Mouse (Mus musculus): Measurements from ENCODE around the gene Slc17a7.
A peak's percentile ranks its signal among the peaks of the same experiment; 100 is the strongest.

The Slc17a7 gene

GRCm38 (mm10) chr7:45154993-45155514 is 8.7 kb upstream of the Slc17a7 start:
- DNase-seq (ENCODE audit: low read depth) = peak; percentile 81

GRCm38 (mm10) chr7:45155590-45155989 is 8.2 kb upstream of the Slc17a7 start:
- peak; percentile 28 for DNase-seq (ENCODE audit: low read depth)

GRCm38 (mm10) chr7:45156206-45156605 is 7.5 kb upstream of the Slc17a7 start:
- no peak for DNase-seq (ENCODE audit: low read depth)

GRCm38 (mm10) chr7:45157459-45157858 is 6.3 kb upstream of the Slc17a7 start:
- no peak for DNase-seq (ENCODE audit: low read depth)

DNA sequence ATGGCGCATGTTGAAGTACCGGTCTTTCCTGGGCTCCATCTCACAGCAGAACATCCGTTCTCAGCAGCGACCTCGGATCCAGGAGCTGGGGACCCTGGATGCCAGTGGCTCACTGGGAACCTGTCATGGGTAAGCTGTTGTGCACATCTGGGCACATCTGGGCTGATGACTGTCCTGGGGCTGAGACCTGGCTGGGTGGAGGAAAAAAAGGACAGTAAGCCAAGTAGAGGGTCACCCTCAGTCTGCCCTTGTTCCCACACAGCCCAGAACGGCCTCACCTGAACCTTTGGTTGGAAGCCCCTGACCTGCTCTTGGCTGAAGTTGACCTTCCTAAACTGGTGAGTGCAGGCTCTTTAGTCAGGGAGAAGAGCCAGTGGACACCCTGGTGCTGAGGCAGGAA is 4.8 kb upstream of the Slc17a7 start:
- DNase-seq (ENCODE audit: low read depth) = no peak

- DNase-seq (ENCODE audit: low read depth) = no peak
These were observed 3.4 kb upstream of the Slc17a7 start for GRCm38 (mm10) chr7:45160316-45160800.

GRCm38 (mm10) chr7:45160866-45161265 is 2.9 kb upstream of the Slc17a7 start:
- DNase-seq (ENCODE audit: low read depth) = no peak

DNA sequence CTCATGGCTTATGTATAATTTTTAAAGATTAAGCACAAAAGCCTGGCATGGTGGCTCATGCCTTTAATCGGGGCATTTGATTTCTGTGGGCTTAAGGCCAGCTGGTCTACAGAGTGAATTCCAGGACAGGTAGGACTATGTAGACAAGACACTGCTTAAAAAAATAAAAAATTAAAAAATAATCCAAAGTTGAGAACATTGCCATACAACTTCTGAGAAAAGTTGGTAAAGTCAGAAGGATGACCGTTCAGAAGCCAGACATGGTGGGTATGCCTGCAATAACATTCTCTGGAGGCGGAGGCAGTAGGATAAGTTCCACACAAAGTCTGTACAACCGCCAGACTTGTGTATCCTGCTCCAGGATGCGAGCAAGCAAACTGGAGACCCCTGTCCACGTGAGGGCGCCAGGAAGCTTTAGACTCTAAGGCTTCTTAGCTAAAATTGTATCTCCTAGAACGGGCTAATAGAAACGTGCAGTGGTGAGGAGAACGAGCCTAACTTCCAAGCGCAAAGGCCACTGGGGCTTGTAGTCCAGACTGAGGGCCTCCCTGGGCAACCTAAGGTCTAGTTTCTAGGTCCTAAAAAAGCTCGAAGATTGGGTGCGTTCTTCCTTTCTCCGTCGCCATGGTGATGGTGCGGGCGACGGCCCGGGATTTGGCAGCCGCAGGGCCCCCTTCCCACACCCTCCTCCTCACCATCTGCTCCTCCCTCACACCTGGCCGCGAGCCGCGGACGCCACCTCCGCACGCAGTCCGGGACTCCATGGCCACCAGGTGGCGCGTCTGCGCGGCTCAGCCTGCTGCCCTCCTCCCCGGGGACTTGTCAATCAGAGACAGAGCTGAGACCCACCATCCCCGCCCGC is 1.9 kb upstream of the Slc17a7 start:
- DNase-seq (ENCODE audit: low read depth) = peak; percentile 91

DNA sequence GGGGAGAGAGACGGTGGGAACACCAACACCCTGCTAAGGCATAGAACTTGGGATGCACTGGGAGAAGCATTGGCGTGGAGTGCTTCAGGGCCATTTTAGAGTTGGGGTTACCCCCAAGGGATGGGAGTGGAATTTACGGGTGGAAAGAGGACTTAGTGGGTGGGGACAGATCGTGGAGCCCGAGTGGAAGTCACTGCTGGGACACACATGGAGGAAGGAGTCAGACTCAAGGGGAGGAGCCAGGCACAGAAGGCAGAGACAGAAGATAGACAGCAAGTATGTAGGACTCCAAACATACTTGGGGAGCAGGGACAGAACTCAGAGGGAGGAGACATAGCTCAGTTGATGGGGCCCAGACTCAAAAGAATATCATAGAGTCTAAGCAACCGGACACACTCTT is 1.2 kb upstream of the Slc17a7 start:
- no peak for DNase-seq (ENCODE audit: low read depth)

DNA sequence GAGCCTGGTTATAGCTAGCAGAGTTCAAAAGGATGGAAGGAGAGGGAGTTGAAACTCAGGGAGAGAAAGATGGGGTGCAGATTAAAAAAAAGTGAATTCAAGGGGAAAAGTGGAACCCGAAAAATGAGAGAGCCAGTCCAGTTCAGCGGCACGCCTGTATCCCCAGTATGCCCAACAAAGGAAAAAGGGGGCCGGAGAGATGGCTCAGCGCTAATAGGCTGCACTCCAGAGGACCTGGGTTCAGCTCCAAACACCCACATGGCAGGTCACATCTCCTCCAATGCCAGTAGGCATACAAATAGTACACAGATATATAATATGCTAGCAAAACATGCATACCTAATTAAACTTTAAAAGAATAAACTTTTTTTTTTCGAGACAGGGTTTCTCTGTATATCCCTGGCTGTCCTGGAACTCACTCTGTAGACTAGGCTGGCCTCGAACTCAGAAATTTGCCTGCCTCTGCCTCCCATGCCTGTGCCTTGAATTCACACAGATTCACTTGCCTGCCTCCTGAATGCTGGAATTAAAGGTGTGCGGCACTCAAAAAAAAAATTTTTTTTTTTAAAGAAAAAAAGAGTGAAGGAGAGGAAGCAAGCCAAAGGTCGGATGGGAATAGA is 643 bp upstream of the Slc17a7 start:
- no peak for DNase-seq (ENCODE audit: low read depth)

DNA sequence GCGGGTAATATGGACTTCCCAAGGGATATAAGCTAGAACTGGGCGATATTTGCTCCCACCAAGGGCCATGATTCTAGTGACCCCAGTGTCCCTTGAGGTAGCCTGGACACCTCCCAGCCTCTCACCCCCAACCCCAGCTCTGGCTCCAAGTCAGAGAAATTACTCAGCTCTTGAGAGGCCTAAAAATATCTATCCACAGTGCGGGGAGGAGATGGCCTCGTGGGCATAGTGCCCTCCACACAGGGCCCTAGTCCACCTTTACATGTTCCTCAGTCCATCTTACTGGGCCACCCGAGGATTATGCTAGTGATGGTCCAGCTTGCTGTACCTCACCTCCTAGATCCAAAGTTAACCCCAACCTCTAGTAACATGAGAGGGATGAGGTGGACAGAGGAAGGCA is 1.1 kb downstream of the Slc17a7 start:
- DNase-seq (ENCODE audit: low read depth) = no peak

GRCm38 (mm10) chr7:45165701-45166100 is 2.0 kb downstream of the Slc17a7 start:
- no peak for DNase-seq (ENCODE audit: low read depth)

DNA sequence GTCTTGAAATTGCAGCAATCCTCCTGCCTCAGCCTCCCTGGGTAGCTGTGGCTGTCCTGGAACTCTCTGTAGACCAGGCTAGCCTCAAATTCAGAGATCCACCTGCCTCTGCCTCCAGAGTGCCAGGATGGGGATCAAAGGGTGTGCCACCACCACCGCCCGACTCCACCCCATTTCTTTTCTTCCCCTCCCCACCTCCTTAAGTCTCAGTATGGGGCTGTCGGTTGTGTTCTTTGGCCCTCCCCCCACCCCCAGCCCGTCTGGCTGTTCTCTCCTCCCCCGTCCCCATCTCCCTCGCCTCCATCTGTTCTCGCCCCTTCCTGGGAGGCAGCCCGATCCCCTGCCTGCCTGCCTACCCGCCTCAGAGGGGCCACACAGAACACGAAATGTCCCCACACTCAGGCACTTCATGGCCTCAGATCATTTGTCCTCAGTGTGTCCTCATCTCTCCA is 3.2 kb downstream of the Slc17a7 start:
- no peak for DNase-seq (ENCODE audit: low read depth)

DNA sequence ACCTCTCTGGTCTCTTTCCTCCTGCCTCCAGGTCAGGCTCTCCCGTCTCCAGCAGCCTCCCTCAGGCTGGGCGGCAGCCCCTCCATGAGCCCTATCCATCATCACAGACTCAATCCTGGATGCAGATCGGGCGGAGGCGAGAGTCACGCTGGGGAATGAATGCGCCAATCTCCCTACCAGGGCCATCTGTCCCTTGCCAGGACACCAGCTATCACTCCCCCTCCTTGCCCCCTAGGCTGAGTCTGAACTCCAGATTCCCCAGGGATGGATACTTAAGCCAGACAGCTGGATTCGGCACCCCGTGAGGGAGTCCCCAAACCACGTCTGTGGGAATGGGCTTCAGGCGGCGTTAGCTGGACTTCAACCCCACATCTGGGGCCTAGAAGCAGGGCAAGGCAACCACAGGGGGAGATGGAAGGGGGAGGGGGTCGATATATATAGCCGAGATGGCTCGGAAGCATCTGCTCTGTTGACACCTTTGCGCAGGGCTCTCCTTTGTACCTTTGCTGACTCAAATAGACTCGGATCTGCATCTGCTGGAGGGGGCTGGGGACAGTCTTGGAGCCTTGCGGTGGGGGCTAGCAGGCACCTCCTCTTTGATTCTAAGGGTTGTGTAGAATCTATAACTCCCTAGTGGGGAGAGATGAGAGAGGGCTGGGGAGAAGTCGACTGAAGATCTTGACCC is 4.2 kb downstream of the Slc17a7 start:
- DNase-seq (ENCODE audit: low read depth) = no peak

DNA sequence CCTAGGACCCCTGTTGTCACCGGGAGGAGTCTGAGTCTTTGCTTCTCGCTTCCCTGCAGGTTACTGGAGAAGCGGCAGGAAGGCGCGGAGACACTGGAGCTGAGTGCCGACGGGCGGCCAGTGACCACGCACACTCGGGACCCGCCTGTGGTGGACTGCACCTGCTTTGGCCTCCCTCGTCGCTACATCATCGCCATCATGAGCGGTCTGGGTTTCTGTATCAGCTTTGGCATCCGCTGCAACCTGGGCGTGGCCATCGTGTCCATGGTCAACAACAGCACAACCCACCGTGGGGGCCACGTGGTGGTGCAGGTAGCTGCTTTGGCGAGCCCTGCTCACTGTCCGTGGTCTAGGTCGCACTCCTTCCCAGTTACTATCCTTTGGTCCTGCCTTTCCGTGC is 4.9 kb downstream of the Slc17a7 start:
- DNase-seq (ENCODE audit: low read depth) = no peak

- DNase-seq (ENCODE audit: low read depth) = peak; percentile 47
These were observed 5.7 kb downstream of the Slc17a7 start for GRCm38 (mm10) chr7:45169495-45169894.

- DNase-seq (ENCODE audit: low read depth) = peak; percentile 75
These were observed 9.2 kb downstream of the Slc17a7 start for GRCm38 (mm10) chr7:45172974-45173373.

DNA sequence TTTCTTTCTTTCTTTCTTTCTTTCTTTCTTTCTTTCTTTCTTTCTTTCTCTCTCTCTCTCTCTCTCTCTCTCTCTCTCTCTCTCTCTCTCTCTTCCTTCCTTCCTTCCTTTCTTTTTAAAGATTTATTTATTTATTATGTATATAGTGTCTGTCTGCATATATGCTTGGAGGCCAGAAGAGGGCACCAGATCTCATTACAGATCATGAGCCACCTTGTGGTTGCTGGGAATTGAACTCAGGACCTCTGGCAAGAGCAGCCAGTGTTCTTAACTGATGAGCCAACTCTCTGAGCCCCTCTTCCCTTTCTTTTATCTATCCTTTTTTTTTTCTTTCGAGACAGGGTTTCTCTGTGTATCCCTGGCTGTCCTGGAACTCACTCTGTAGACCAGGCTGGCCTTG is 10.0 kb downstream of the Slc17a7 start:
- peak; percentile 80 for DNase-seq (ENCODE audit: low read depth)

GRCm38 (mm10) chr7:45174567-45175280 is 11.0 kb downstream of the Slc17a7 start:
- no peak for DNase-seq (ENCODE audit: low read depth)

- DNase-seq (ENCODE audit: low read depth) = no peak
These were observed 11.6 kb downstream of the Slc17a7 start for GRCm38 (mm10) chr7:45175398-45175797.

DNA sequence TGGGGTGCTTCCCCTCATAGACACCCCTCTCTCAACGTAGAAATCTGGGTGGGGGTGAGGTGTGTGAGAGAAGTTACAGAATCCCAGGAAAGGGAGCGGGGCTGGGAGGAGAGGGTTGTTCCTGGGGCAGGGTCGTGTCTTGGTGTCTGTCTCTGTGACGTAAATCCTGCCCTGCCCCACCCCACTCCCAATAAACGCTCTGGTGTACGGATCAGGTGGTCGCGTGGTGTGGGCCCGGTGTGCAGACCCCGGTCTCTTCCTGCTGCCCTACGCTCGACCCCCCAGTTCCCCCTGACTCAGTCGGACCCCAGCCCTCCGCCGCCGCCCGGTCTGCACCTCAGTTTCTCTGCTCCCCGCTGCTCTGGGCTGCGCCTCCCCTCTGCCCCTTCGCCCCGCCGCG is 12.2 kb downstream of the Slc17a7 start:
- DNase-seq (ENCODE audit: low read depth) = no peak

DNA sequence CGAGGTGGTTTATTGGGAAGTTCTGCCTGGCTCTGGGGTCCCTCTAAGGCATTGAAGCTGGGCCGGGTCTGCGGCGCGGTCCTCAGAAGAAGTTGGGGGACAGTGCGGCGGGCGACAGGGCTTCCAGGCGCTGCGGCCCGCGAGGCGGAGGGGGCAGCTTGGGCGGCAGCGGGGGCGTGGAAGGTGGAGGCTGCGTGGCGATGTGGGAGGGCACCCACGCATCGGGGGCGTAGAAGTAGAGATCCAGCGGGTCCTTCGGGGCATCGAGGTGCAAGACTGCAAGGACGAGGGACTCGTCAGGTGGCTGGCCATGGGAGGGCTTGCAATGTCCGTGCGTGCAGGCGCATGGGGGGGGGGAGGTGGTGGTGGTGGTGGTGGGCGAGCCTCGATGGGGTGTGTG is 12.6 kb downstream of the Slc17a7 start:
- DNase-seq (ENCODE audit: low read depth) = no peak
